Comparison of ENCODE assay signal across 29 mouse cellular contexts in the genomic region with DNA sequence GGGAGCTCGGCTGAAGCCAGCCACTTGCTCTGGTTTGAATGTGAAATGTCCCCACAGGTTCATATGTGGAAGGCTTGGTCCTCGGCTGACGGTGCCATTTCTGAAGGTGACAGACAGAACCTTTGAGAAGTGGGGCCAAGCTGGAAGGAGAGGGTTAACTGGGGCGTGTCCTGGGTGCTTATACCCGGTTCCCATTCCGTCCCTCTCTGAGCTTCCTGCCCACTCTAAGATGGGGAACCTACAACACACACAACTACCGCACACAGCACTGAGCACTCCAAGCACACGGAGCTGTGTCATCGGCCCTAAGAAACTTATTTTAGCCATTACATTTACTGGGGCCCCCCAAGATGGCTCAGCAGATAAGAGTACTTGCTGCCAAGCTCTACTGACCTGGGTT. TPM values are rescaled to one million over a fixed set of nuclear protein-coding genes. Genes with fewer than 3 reads are reported as not detected.
DNase-seq lines count a peak whose midpoint lies in the region; ATAC-seq lines count a peak whose summit lies in the region.
"Had no signal": no experiment of that assay in that cellular context is flagged by ENCODE, and none has a peak within 500 bp of the region (broad histone marks: within the 10 kb centered on the region; RNA-seq: fewer than 3 reads in every experiment).

No protein-coding gene starts in this region.

- peak; percentile 80 for DNase-seq in heart, adult 11 months
- no peak for DNase-seq in heart, postnatal 4 days
- DNase-seq in splenic B cell, adult 2 months (ENCODE audit: low read depth, low spot score), result peak; percentile 19
- no peak for DNase-seq in limb, embryonic 10.5 days (ENCODE audit: low spot score)
- DNase-seq in right cerebral cortex, postnatal 14 days, result no peak
- DNase-seq: adrenal gland, adult 2 months; adrenal gland, postnatal 14 days; cerebellum, adult 18-20 months; cerebellum, adult 9-10 months; cerebellum, postnatal 25 days; gastrocnemius, postnatal 10 days; gastrocnemius, postnatal 36 days; heart, adult 18-20 months; heart, postnatal 10 days; heart, postnatal 36 days had no signal

- H3K27ac ChIP-seq in limb, embryonic 10.5 days, result no peak overlapping the region
- H3K27ac ChIP-seq: forebrain, embryonic 10.5 days; forebrain, embryonic 13.5 days; heart, embryonic 15.5 days; hindbrain, embryonic 12.5 days had no signal

- 80% methylated on average over 9 of the region's 9 CpGs for WGBS in limb, embryonic 10.5 days

- no peaks in the 10 kb centered on the region for H3K27me3 ChIP-seq in splenic B cell, adult 2 months (ENCODE audit: control insufficient read depth, insufficient read depth, low read length, poor library complexity, severe bottlenecking)
- H3K27me3 ChIP-seq in limb, embryonic 10.5 days (ENCODE audit: low read depth, poor library complexity, severe bottlenecking), result peaks cover 7% of the 10 kb centered on the region; the same call in 1 of the 2 replicates
- H3K27me3 ChIP-seq: heart, embryonic 15.5 days; Patski had no signal

- H3K9me3 ChIP-seq in limb, embryonic 10.5 days (replicated peaks), result no peaks in the 10 kb centered on the region
- H3K9me3 ChIP-seq: forebrain, embryonic 10.5 days; forebrain, embryonic 13.5 days; heart, embryonic 12.5 days; heart, embryonic 15.5 days; hindbrain, embryonic 12.5 days had no signal

- H3K4me3 ChIP-seq in limb, embryonic 10.5 days, result no peak overlapping the region
- H3K4me3 ChIP-seq: forebrain, embryonic 10.5 days; forebrain, embryonic 13.5 days; heart, embryonic 12.5 days; heart, embryonic 15.5 days; hindbrain, embryonic 12.5 days had no signal

- no peaks in the 10 kb centered on the region for H3K36me3 ChIP-seq in splenic B cell, adult 2 months (ENCODE audit: control insufficient read depth, insufficient read depth, low read length, poor library complexity, severe bottlenecking)
- H3K36me3 ChIP-seq in limb, embryonic 10.5 days, result no peaks in the 10 kb centered on the region
- H3K36me3 ChIP-seq: forebrain, embryonic 10.5 days; heart, embryonic 12.5 days; heart, embryonic 15.5 days; hindbrain, embryonic 12.5 days had no signal

- peak; percentile 60 for ATAC-seq in granulocyte monocyte progenitor cell, adult 5-6 weeks (replicated peaks; ENCODE audit: poor library complexity, severe bottlenecking)
- ATAC-seq in megakaryocyte progenitor cell, adult 5-6 weeks (replicated peaks; ENCODE audit: poor library complexity), result peak; percentile 43
- ATAC-seq in inflammation-experienced regulatory T-cells, adult 6 months, result no peak
- ATAC-seq: forebrain, embryonic 13.5 days; forebrain, embryonic 16.5 days; hindbrain, embryonic 16.5 days; intestine, embryonic 16.5 days; Patski had no signal

- H3K4me1 ChIP-seq in limb, embryonic 10.5 days, result peaks cover 7% of the 10 kb centered on the region

RNA-seq across cellular contexts. Expression of a gene that starts 5.1 kb away (rescaled TPM):
- 10 to 100 TPM; 11.1 to 15.0 TPM for total RNA-seq in heart, postnatal 4 days (2021)
- total RNA-seq in granulocyte monocyte progenitor cell, adult 5-6 weeks (2014; fragmentation: Nextera tagmentation), result 45.9 and 57.9 TPM in 2 replicates
- total RNA-seq in granulocyte monocyte progenitor cell, adult 5-6 weeks (2017), result 108 and 143 TPM in 2 replicates
- total RNA-seq in megakaryocyte progenitor cell, adult 5-6 weeks (2015), result 43.4 and 55.3 TPM in 2 replicates
- 119 and 123 TPM in 2 replicates for total RNA-seq in megakaryocyte progenitor cell, adult 5-6 weeks (2017)
- 1.1 and 2.0 TPM in 2 replicates for polyA plus RNA-seq in limb, embryonic 10.5 days (2016; fragmentation: Nextera tagmentation; extraction: Ambion mirVana)
- polyA plus RNA-seq in inflammation-experienced regulatory T-cells, adult 6 months (2017; shearing (Covaris generic)), result 100 to 1,000 TPM; 181 to 200 (median 196) TPM

RNA-seq across cellular contexts. Expression of a gene that starts 58.0 kb away (rescaled TPM):
- total RNA-seq in heart, postnatal 4 days (2021), result not detected
- not detected in 2 replicates for total RNA-seq in granulocyte monocyte progenitor cell, adult 5-6 weeks (2014; fragmentation: Nextera tagmentation)
- not detected in 2 replicates for total RNA-seq in granulocyte monocyte progenitor cell, adult 5-6 weeks (2017)
- total RNA-seq in megakaryocyte progenitor cell, adult 5-6 weeks (2015), result 0.29 TPM in 1 of 2 replicates, not detected in the other
- total RNA-seq in megakaryocyte progenitor cell, adult 5-6 weeks (2017), result not detected in 2 replicates
- 0.53 and 0.65 TPM in 2 replicates for polyA plus RNA-seq in limb, embryonic 10.5 days (2016; fragmentation: Nextera tagmentation; extraction: Ambion mirVana)
- 1 to 10 TPM in 2 of 3 experiments, under 1 TPM in 1; 0.79 to 3.3 (median 1.5) TPM for polyA plus RNA-seq in inflammation-experienced regulatory T-cells, adult 6 months (2017; shearing (Covaris generic))
- total RNA-seq: adrenal gland, adult 2 months; adrenal gland, postnatal 14 days; adrenal gland, postnatal 4 days; gastrocnemius, adult 18-20 months; gastrocnemius, postnatal 10 days; gastrocnemius, postnatal 36 days; heart, adult 18-20 months; heart, postnatal 10 days; heart, postnatal 36 days had no signal
- polyA plus RNA-seq: Patski had no signal

Comparison
In these comparisons a context has a peak if more than half of its experiments do, and no peak if none do; other contexts are left out.
1. DNase-seq: peak in heart, adult 11 months (single experiment) and splenic B cell, adult 2 months (single experiment); none in heart, postnatal 4 days (single experiment), limb, embryonic 10.5 days (single experiment) and right cerebral cortex, postnatal 14 days (single experiment).